Mouse (Mus musculus) heart, postnatal 0 days (tissue): ENCODE measurements around the gene Dgkq. TPM values are rescaled to one million over a fixed set of nuclear protein-coding genes. Genes with fewer than 3 reads are reported as not detected.

ENCODE experiments used
- ATAC-seq: fragments of 200-750 bp; cut with Nextera tagmentation; 2 replicates; pipeline ENCODE4 v1.8.0; 2017; ENCODE audit warnings: low read depth, moderate number of reproducible peaks, moderate library complexity; ENCODE audit not compliant: insufficient read depth
- DNase-seq: peaks from one replicate; pipeline ENCODE4 v3.0.0-alpha.2; 2016; ENCODE audit warnings: low spot score
- H3K27ac ChIP-seq: fragments of 300-500 bp; sonication (generic); 2 replicates; pipeline ENCODE4 v1.5.1; 2014; ENCODE audit warnings: low read depth, mild to moderate bottlenecking
- H3K27me3 ChIP-seq: fragments of 300-500 bp; sonication (generic); 2 replicates; pipeline ENCODE4 v1.6.1; 2014; ENCODE audit warnings: low read length, mixed read lengths; ENCODE audit not compliant: control insufficient read depth, insufficient read depth
- H3K36me3 ChIP-seq: fragments of 300-500 bp; sonication (generic); replicated peaks from 2 replicates; pipeline ENCODE4 v1.6.1; 2014; ENCODE audit warnings: low read length, mixed read lengths; ENCODE audit not compliant: control insufficient read depth, insufficient read depth
- H3K4me1 ChIP-seq: fragments of 300-500 bp; sonication (generic); 2 replicates; pipeline ENCODE4 v1.6.1; 2014; ENCODE audit warnings: antibody characterized with exemption; ENCODE audit not compliant: control insufficient read depth, insufficient read depth
- H3K4me2 ChIP-seq: fragments of 300-500 bp; sonication (generic); 2 replicates; pipeline ENCODE4 v1.6.1; 2014; ENCODE audit warnings: low read depth, mild to moderate bottlenecking, low read length, moderate library complexity
- H3K4me3 ChIP-seq: fragments of 300-500 bp; sonication (generic); 2 replicates; pipeline ENCODE4 v1.5.1; 2014; ENCODE audit warnings: low read depth, low read length
- H3K9ac ChIP-seq: fragments of 300-500 bp; sonication (generic); replicated peaks from 2 replicates; pipeline ENCODE4 v1.6.1; 2014; ENCODE audit warnings: low read depth, low read length, mixed read lengths
- H3K9me3 ChIP-seq: fragments of 300-500 bp; sonication (generic); replicated peaks from 2 replicates; pipeline ENCODE4 v1.6.1; 2016; ENCODE audit warnings: low read length; ENCODE audit not compliant: control insufficient read depth
- CTCF ChIP-seq: IDR thresholded peaks from 2 replicates; pipeline ENCODE4 v1.5.1; 2016; ENCODE audit warnings: antibody characterized with exemption, control low read depth, low read depth
- EP300 ChIP-seq: IDR thresholded peaks from 2 replicates; pipeline ENCODE4 v1.6.1; 2016; ENCODE audit warnings: antibody characterized with exemption, low read depth
- WGBS: fragments of 180-500 bp; shearing (Covaris S2); extraction: QIAGEN DNeasy Blood & Tissue Kit; methylation state at CpG from one replicate; pipeline ENCODE4 v1.1.7; 2014; 5-methylcytosine and 5-hydroxymethylcytosine counted together
- polyA plus RNA-seq: library from polyadenylated mRNA; unstranded; fragments of >200 nt; fragmentation: Nextera tagmentation; extraction: Ambion mirVana; gene quantifications from 2 replicates; pipeline ENCODE4 v1.2.1, GENCODE M21; 2015
- total RNA-seq: library from RNA; depleted of rRNA; stranded (reverse); fragments of >200 nt; gene quantifications from 2 replicates; pipeline ENCODE4 v1.2.3, GENCODE M21; 2014; ENCODE audit warnings: low replicate concordance

Gene Dgkq
- total and polyA plus RNA-seq, 2 experiments from 2014 or later: 3.0 to 34.7 TPM

DNA sequence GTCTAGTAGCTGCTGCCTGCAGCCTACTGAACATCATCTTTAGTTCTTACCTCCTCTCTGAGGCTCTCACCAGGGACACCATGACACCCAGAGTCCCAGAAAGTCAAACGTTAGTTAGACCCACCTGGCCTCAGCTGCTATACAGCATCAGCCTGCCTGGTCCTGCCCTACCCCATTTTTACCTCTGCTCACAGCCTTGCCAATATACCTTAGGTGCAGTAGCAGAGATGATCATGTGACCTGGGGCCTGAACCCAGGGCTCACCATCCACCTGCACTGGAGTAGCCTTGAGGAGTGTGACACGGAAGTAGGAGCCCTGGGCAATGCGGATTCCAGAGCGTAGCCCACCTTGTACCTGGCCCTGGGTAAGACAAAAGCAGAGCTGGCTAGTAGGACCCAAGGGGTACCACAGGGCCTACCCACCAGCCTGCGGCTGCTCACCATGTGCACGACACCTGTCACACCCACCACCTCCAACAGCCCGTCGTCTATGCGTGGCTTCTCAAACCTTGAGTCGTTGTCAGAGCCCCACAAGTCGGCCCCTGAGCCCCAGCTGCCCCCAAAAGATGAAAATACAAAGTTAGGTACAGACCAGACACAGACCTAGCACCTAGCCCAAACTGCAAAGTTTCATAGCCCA lies 20.4 kb downstream of the Dgkq start:
- 89% methylated on average over 11 of the region's 11 CpGs for WGBS
- Histone ChIP-seq H3K9me3 (no peaks in the 10 kb centered on the region), H3K27ac (no peak overlapping the region), H3K36me3 (peaks cover 73% of the 10 kb centered on the region), H3K27me3 (no peaks in the 10 kb centered on the region), H3K9ac (no peak overlapping the region), H3K4me3 (no peak overlapping the region), H3K4me1 (no peaks in the 10 kb centered on the region), H3K4me2 (no peak overlapping the region)
- DNase-seq (no peak), ATAC-seq (no peak)
- TF ChIP-seq EP300 (no peak), CTCF (no peak)

- Histone ChIP-seq H3K9ac (no peak overlapping the region), H3K27ac (no peak overlapping the region), H3K27me3 (no peaks in the 10 kb centered on the region), H3K4me1 (no peaks in the 10 kb centered on the region), H3K9me3 (no peaks in the 10 kb centered on the region), H3K36me3 (peaks cover 66% of the 10 kb centered on the region), H3K4me2 (no peak overlapping the region), H3K4me3 (no peak overlapping the region)
- DNase-seq: no peak
- ATAC-seq: no peak
- TF ChIP-seq CTCF: no peak
- TF ChIP-seq EP300: no peak
- WGBS: 78% methylated on average over 2 of the region's 2 CpGs
Measured at GRCm38 (mm10) chr5:108647820-108648465, 21.5 kb downstream of the Dgkq start.

GRCm38 (mm10) chr5:108647311-108647710 lies 22.2 kb downstream of the Dgkq start:
- Histone ChIP-seq H3K4me3 (no peak overlapping the region), H3K36me3 (peaks cover 64% of the 10 kb centered on the region), H3K27me3 (no peaks in the 10 kb centered on the region), H3K27ac (no peak overlapping the region), H3K4me1 (no peaks in the 10 kb centered on the region), H3K9ac (no peak overlapping the region), H3K9me3 (no peaks in the 10 kb centered on the region), H3K4me2 (no peak overlapping the region)
- no peak for ATAC-seq
- no peak for TF ChIP-seq CTCF
- TF ChIP-seq EP300: no peak
- no peak for DNase-seq
- 89% methylated on average over 2 of the region's 2 CpGs for WGBS

GRCm38 (mm10) chr5:108646343-108646660 lies 23.2 kb downstream of the Dgkq start:
- H3K4me1 ChIP-seq: no peaks in the 10 kb centered on the region
- H3K27me3 ChIP-seq: no peaks in the 10 kb centered on the region
- WGBS: 74% methylated on average over 3 of the region's 3 CpGs
- DNase-seq (no peak), ATAC-seq (no peak)
- peaks cover 63% of the 10 kb centered on the region for H3K36me3 ChIP-seq
- no peak overlapping the region for H3K27ac ChIP-seq
- no peak for TF ChIP-seq EP300
- no peak for TF ChIP-seq CTCF
- no peaks in the 10 kb centered on the region for H3K9me3 ChIP-seq
- no peak overlapping the region for H3K4me3 ChIP-seq
- H3K4me2 ChIP-seq: no peak overlapping the region
- H3K9ac ChIP-seq: no peak overlapping the region

- no peak overlapping the region for H3K4me3 ChIP-seq
- no peak for ATAC-seq
- DNase-seq: no peak
- no peaks in the 10 kb centered on the region for H3K9me3 ChIP-seq
- H3K4me1 ChIP-seq: no peaks in the 10 kb centered on the region
- peak; percentile 14 for TF ChIP-seq CTCF
- TF ChIP-seq EP300: no peak
- H3K4me2 ChIP-seq: no peak overlapping the region
- H3K27me3 ChIP-seq: no peaks in the 10 kb centered on the region
- 89% methylated on average over 9 of the region's 9 CpGs for WGBS
- peaks cover 61% of the 10 kb centered on the region for H3K36me3 ChIP-seq
- no peak overlapping the region for H3K9ac ChIP-seq
- no peak overlapping the region for H3K27ac ChIP-seq
Measured at GRCm38 (mm10) chr5:108645651-108646342, 23.7 kb downstream of the Dgkq start.

DNA sequence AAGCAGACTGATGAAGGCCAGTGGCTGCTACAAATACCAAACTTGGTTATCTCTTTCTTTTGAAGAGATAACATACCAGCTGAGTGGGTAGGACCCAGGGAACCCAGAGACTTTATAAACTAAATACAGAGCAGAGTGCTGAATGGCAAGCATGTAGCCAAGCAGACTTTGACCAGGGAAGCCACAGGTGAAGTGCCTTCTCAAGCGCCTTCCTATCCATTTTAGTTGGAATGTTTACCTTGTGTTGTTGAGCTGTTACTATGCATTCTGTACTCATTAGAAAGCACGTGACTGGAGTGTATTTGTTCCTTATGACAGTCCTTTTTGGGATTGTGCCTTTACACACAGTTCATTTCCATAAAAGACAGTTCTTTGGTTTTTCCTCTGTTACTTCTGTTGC lies 25.8 kb downstream of the Dgkq start:
- ATAC-seq (no peak), DNase-seq (no peak)
- 39% methylated on average over 2 of the region's 2 CpGs for WGBS
- TF ChIP-seq CTCF (no peak), EP300 (no peak)
- no peak overlapping the region for H3K9ac ChIP-seq
- H3K4me1 ChIP-seq: no peaks in the 10 kb centered on the region
- no peaks in the 10 kb centered on the region for H3K9me3 ChIP-seq
- peaks cover 50% of the 10 kb centered on the region for H3K36me3 ChIP-seq
- no peak overlapping the region for H3K4me2 ChIP-seq
- no peak overlapping the region for H3K4me3 ChIP-seq
- H3K27me3 ChIP-seq: no peaks in the 10 kb centered on the region
- H3K27ac ChIP-seq: no peak overlapping the region
